Mouse (Mus musculus) layer of hippocampus, adult 9-10 months (tissue): ENCODE results near the gene Pik3c2a.

Experiments
- DNase-seq: peaks from one replicate; pipeline ENCODE4 v3.0.0; 2022; ENCODE audit warnings: low spot score

The Pik3c2a gene

GRCm38 (mm10) chr7:116298389-116298788, 144.9 kb downstream of the Pik3c2a start:
- no peak for DNase-seq

GRCm38 (mm10) chr7:116294961-116295360, 148.3 kb downstream of the Pik3c2a start:
- no peak for DNase-seq

GRCm38 (mm10) chr7:116292377-116292776, 150.9 kb downstream of the Pik3c2a start:
- no peak for DNase-seq

- no peak for DNase-seq
These were observed 152.7 kb downstream of the Pik3c2a start for GRCm38 (mm10) chr7:116290559-116290958.

GRCm38 (mm10) chr7:116288996-116289395, 154.3 kb downstream of the Pik3c2a start:
- no peak for DNase-seq

- no peak for DNase-seq
These were observed 155.3 kb downstream of the Pik3c2a start for GRCm38 (mm10) chr7:116287959-116288358.
